Mouse (Mus musculus) forebrain, embryonic 10.5 days (tissue): ENCODE measurements around the gene B3gnt2. TPM values are rescaled to one million over a fixed set of nuclear protein-coding genes. Genes with fewer than 3 reads are reported as not detected.
"Not testable (repeated sequence)": the region's sequence is repeated elsewhere in the genome, so short reads cannot be mapped to it uniquely, and the experiment has no call there.

Experiments
- DNase-seq: peaks from one replicate; pipeline ENCODE4 v3.0.0-alpha.2; 2017; ENCODE audit warnings: low spot score; ENCODE audit errors: extremely low spot score
- H3K27ac ChIP-seq: fragments of 300-500 bp; sonication (generic); 2 replicates; pipeline ENCODE4 v1.5.1; 2016; ENCODE audit warnings: mild to moderate bottlenecking
- H3K27me3 ChIP-seq: fragments of 300-500 bp; sonication (generic); 2 replicates; pipeline ENCODE4 v1.6.1; 2016; ENCODE audit warnings: mild to moderate bottlenecking; ENCODE audit not compliant: poor library complexity, severe bottlenecking
- H3K36me3 ChIP-seq: fragments of 300-500 bp; sonication (generic); replicated peaks from 2 replicates; pipeline ENCODE4 v1.6.1; 2016; ENCODE audit warnings: mild to moderate bottlenecking, moderate library complexity
- H3K4me1 ChIP-seq: fragments of 300-500 bp; sonication (generic); 2 replicates; pipeline ENCODE4 v1.6.1; 2016
- H3K4me3 ChIP-seq: fragments of 300-500 bp; sonication (generic); 2 replicates; pipeline ENCODE4 v1.5.1; 2016; ENCODE audit warnings: mild to moderate bottlenecking, moderate library complexity
- H3K9me3 ChIP-seq: fragments of 300-500 bp; sonication (generic); 2 replicates; pipeline ENCODE4 v1.6.1; 2016; ENCODE audit warnings: mild to moderate bottlenecking, moderate library complexity
- WGBS: fragments of 180-500 bp; shearing (Covaris S2); methylation state at CpG from one replicate; pipeline ENCODE4 v1.1.7; 2016; 5-methylcytosine and 5-hydroxymethylcytosine counted together
- polyA plus RNA-seq: library from polyadenylated mRNA; unstranded; fragments of >200 nt; fragmentation: Nextera tagmentation; extraction: Ambion mirVana; gene quantifications from 2 replicates; pipeline ENCODE4 v1.2.1, GENCODE M21; 2016

Gene B3gnt2
- polyA plus RNA-seq, 1 experiment from 2014 or later: 1.7 TPM

DNA sequence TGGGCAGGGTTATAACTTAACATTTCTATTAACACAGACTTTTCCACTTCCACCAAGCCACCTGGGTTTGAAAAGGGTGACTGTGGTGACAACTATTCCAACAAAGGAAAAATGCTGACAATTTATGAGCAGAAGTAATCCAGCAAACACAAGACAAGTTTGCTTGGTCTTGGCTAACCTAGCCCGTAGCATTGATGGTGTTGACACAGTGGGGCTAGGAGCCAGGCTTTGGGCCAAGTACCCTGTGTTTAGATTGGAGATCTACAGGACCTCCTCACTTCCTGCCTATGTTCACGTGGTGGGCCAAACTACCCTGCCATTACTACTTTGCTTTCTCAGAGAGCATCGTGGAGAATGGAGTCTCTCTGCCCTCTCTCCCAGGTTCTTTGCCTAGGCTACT, 119.3 kb downstream of the B3gnt2 start:
- WGBS: 84% methylated on average over 3 of the region's 3 CpGs
- no peaks in the 10 kb centered on the region for H3K27me3 ChIP-seq
- peaks cover 16% of the 10 kb centered on the region for H3K4me1 ChIP-seq
- DNase-seq: no peak
- H3K27ac ChIP-seq: peak overlapping the region; percentile 53; the same call in 1 of the 2 replicates
- H3K36me3 ChIP-seq: no peaks in the 10 kb centered on the region
- no peak overlapping the region for H3K4me3 ChIP-seq
- H3K9me3 ChIP-seq: peaks cover 14% of the 10 kb centered on the region

DNA sequence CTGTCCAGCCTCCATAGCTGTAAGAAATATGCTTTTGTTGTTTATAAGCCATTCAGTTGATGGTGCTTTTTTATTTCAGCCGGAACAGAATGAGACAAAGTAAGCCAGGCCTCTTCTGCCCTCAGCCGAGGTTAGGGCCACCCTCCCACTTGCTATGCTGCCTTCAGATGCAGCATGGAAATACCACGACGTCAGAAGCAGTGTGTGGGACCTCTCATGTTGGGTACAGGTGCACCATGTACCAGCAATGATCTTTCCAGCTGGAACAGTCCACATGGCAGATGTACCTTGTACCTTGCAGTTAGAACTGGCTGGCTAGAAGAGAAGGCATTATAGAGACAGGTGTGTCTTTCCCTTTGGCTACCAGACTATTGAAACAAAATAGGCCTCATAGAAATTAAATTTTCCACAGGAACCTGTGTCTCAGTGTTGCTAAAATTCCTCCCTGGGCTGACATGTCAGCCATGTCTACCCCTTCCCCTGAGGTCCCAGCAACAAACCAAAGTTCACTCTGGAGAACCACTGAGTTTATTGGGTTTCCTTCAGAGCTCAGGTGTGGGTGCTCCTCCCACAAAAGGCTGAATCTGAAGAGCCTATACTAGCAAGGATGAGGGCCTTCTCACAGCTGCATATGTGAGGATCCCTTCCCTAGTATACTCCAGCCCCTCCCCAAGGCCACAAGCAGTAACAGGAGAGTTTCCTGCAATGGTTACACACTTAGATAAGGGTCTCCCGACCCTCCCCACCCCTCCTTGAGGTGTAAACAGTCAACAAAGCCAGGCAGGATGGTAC, 121.1 kb downstream of the B3gnt2 start:
- Histone ChIP-seq H3K4me3 (no peak overlapping the region), H3K4me1 (peaks cover 16% of the 10 kb centered on the region), H3K36me3 (no peaks in the 10 kb centered on the region), H3K27me3 (no peaks in the 10 kb centered on the region), H3K27ac (no peak overlapping the region), H3K9me3 (no peaks in the 10 kb centered on the region)
- 78% methylated on average over 5 of the region's 5 CpGs for WGBS
- DNase-seq: no peak

GRCm38 (mm10) chr11:22736521-22737225, 124.1 kb downstream of the B3gnt2 start:
- Histone ChIP-seq H3K9me3 (no peaks in the 10 kb centered on the region), H3K4me1 (peaks cover 5% of the 10 kb centered on the region), H3K27me3 (no peaks in the 10 kb centered on the region), H3K4me3 (no peak overlapping the region), H3K27ac (no peak overlapping the region), H3K36me3 (no peaks in the 10 kb centered on the region)
- no peak for DNase-seq
- WGBS: 84% methylated on average over 7 of the region's 7 CpGs

GRCm38 (mm10) chr11:22735128-22735527, 125.6 kb downstream of the B3gnt2 start:
- DNase-seq, H3K9me3 ChIP-seq, H3K4me3 ChIP-seq, H3K36me3 ChIP-seq, H3K27me3 ChIP-seq, H3K27ac ChIP-seq, H3K4me1 ChIP-seq: not testable (repeated sequence)
- 83% methylated on average over 5 of the region's 5 CpGs for WGBS

DNA sequence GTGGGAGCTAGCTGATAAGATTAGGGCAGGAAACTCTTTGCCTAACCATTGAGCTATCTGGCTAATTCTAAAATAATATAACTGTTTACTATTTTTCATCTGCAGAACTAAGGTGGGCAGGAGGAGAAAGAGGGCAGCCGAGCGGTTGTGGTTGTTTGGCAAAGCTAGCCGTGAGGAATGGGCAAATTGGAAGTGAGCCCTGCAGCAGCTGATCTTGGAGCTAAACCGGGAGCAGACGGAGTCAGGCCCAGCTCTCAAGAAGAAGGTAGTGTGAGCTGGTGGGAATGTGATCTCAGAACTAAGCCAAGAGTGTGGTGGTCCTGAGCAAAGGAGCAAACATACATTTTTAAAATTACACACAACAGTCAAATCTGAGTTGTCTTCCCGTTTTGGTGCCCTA, 126.8 kb downstream of the B3gnt2 start:
- H3K27ac ChIP-seq: no peak overlapping the region
- H3K9me3 ChIP-seq: no peaks in the 10 kb centered on the region
- WGBS: 92% methylated on average over 6 of the region's 6 CpGs
- no peaks in the 10 kb centered on the region for H3K4me1 ChIP-seq
- no peak overlapping the region for H3K4me3 ChIP-seq
- no peak for DNase-seq
- no peaks in the 10 kb centered on the region for H3K36me3 ChIP-seq
- no peaks in the 10 kb centered on the region for H3K27me3 ChIP-seq

GRCm38 (mm10) chr11:22732907-22733306, 127.9 kb downstream of the B3gnt2 start:
- 87% methylated on average over 4 of the region's 4 CpGs for WGBS
- H3K4me3 ChIP-seq: no peak overlapping the region
- no peaks in the 10 kb centered on the region for H3K36me3 ChIP-seq
- H3K27me3 ChIP-seq: no peaks in the 10 kb centered on the region
- H3K27ac ChIP-seq: no peak overlapping the region
- H3K4me1 ChIP-seq: no peaks in the 10 kb centered on the region
- no peak for DNase-seq
- H3K9me3 ChIP-seq: no peaks in the 10 kb centered on the region

- Histone ChIP-seq H3K27me3 (no peaks in the 10 kb centered on the region), H3K9me3 (peaks cover 5% of the 10 kb centered on the region; the same call in 1 of the 2 replicates), H3K4me1 (no peaks in the 10 kb centered on the region), H3K27ac (no peak overlapping the region), H3K36me3 (no peaks in the 10 kb centered on the region), H3K4me3 (no peak overlapping the region)
- WGBS: 97% methylated on average over 2 of the region's 2 CpGs
- DNase-seq: no peak
These were observed 137.7 kb downstream of the B3gnt2 start for GRCm38 (mm10) chr11:22723096-22723495.

DNA sequence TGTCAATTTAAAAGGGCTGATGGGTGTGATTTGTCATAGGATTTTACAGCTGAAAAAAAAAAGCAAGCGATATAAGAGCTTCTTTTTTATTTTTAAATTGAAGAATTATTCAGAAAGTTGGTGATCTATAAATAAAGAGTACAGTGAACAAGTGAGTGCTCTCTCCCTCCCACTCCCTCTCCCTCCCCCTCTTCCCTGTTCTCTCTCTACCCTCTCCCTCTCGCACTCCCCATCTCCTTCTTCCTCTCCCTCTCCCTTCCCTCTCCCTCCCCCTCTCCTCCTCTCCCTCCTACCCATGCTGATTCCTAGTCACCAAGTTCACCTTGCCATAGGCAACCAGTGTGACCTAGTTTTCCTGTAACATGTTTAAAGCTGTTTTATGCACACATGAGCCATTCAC, 140.7 kb downstream of the B3gnt2 start:
- Histone ChIP-seq H3K9me3 (peaks cover 5% of the 10 kb centered on the region; the same call in 1 of the 2 replicates), H3K36me3 (no peaks in the 10 kb centered on the region), H3K27ac (no peak overlapping the region), H3K27me3 (no peaks in the 10 kb centered on the region), H3K4me3 (no peak overlapping the region), H3K4me1 (no peaks in the 10 kb centered on the region)
- no peak for DNase-seq
- 77% methylated on average over 2 of the region's 2 CpGs for WGBS

DNA sequence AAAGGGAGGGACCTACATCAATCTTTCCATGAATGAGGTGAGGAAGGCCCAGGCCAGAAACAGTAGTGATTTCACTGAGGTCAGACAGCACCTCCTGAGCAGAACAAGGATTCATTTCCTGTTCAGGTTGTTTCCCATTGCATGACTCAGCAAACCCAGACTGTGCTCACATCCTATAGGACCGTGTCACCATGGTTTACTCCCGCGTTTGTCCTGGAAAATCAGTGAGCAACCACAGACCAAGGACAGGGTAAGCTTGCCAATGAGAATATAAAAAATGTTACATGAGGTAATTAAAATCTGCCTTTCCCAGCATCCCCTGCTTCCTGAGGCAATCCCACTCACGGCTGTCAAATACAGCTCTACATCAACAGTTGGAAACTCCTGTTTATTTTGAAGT, 141.2 kb downstream of the B3gnt2 start:
- Histone ChIP-seq H3K4me3 (no peak overlapping the region), H3K4me1 (no peaks in the 10 kb centered on the region), H3K36me3 (no peaks in the 10 kb centered on the region), H3K27me3 (no peaks in the 10 kb centered on the region), H3K9me3 (peaks cover 5% of the 10 kb centered on the region; the same call in 1 of the 2 replicates), H3K27ac (no peak overlapping the region)
- DNase-seq: no peak
- WGBS: 92% methylated on average over 4 of the region's 4 CpGs

DNA sequence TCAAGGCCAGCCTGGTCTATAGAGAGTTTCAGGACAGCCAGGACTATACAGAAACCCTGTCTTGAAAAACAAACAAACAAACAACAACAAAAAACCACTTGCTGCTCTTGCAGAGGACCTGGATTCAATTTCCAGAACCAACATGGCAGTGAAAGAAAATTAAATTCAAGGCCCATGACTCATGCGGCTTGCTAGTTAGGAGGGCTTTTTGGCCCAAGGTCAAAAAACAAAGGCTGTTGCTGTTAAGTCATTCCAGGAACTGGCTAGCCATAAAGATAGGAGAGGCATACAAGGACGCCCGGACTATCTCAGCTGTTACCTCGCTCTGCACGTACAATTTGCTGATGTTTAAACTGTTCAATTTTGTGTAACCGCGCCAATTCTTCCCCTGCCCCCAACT, 142.7 kb downstream of the B3gnt2 start:
- DNase-seq: no peak
- H3K27ac ChIP-seq: no peak overlapping the region
- 95% methylated on average over 7 of the region's 7 CpGs for WGBS
- no peak overlapping the region for H3K4me3 ChIP-seq
- H3K9me3 ChIP-seq: peaks cover 5% of the 10 kb centered on the region; the same call in 1 of the 2 replicates
- no peaks in the 10 kb centered on the region for H3K27me3 ChIP-seq
- H3K4me1 ChIP-seq: no peaks in the 10 kb centered on the region
- no peaks in the 10 kb centered on the region for H3K36me3 ChIP-seq

GRCm38 (mm10) chr11:22711327-22711726, 149.4 kb downstream of the B3gnt2 start:
- Histone ChIP-seq H3K4me1 (no peaks in the 10 kb centered on the region), H3K27ac (no peak overlapping the region), H3K27me3 (no peaks in the 10 kb centered on the region), H3K9me3 (no peaks in the 10 kb centered on the region), H3K36me3 (no peaks in the 10 kb centered on the region), H3K4me3 (no peak overlapping the region)
- WGBS: 90% methylated on average over 3 of the region's 3 CpGs
- no peak for DNase-seq

- H3K36me3 ChIP-seq: no peaks in the 10 kb centered on the region
- DNase-seq: no peak
- H3K4me1 ChIP-seq: no peaks in the 10 kb centered on the region
- H3K27ac ChIP-seq: no peak overlapping the region
- H3K9me3 ChIP-seq: no peaks in the 10 kb centered on the region
- H3K27me3 ChIP-seq: no peaks in the 10 kb centered on the region
- WGBS: 88% methylated on average over 2 of the region's 2 CpGs
- no peak overlapping the region for H3K4me3 ChIP-seq
These were observed 150.2 kb downstream of the B3gnt2 start for GRCm38 (mm10) chr11:22710596-22710995.
